Mouse (Mus musculus) heart, embryonic 16.5 days (tissue): Measurements from ENCODE around the gene Asic3. TPM values are rescaled to one million over a fixed set of nuclear protein-coding genes. Genes with fewer than 3 reads are reported as not detected.

Experiments used
- ATAC-seq: fragments of 200-750 bp; cut with Nextera tagmentation; replicated peaks from 2 replicates; pipeline ENCODE4 v1.8.0; 2017; ENCODE audit warnings: moderate number of reproducible peaks; ENCODE audit not compliant: insufficient read depth, low FRiP score; ENCODE audit errors: extremely low read depth
- H3K27ac ChIP-seq: fragments of 300-500 bp; sonication (generic); 2 replicates; pipeline ENCODE4 v1.5.1; 2014; ENCODE audit warnings: mild to moderate bottlenecking, low read length, control low read depth, moderate library complexity
- H3K27me3 ChIP-seq: fragments of 300-500 bp; sonication (generic); 2 replicates; pipeline ENCODE4 v1.6.1; 2014; ENCODE audit warnings: low read length, mixed read lengths; ENCODE audit not compliant: control insufficient read depth, insufficient read depth
- H3K36me3 ChIP-seq: fragments of 300-500 bp; sonication (generic); 2 replicates; pipeline ENCODE4 v1.6.1; 2014; ENCODE audit not compliant: control insufficient read depth, insufficient read depth
- H3K4me1 ChIP-seq: fragments of 300-500 bp; sonication (generic); 2 replicates; pipeline ENCODE4 v1.6.1; 2014; ENCODE audit warnings: low read length, mixed read lengths; ENCODE audit not compliant: control insufficient read depth, insufficient read depth
- H3K4me2 ChIP-seq: fragments of 300-500 bp; sonication (generic); 2 replicates; pipeline ENCODE4 v1.6.1; 2014; ENCODE audit warnings: low read depth, mild to moderate bottlenecking, control low read depth, low read length
- H3K4me3 ChIP-seq: fragments of 300-500 bp; sonication (generic); 2 replicates; pipeline ENCODE4 v1.5.1; 2014; ENCODE audit warnings: mild to moderate bottlenecking, control low read depth, low read length
- H3K9ac ChIP-seq: fragments of 300-500 bp; sonication (generic); 2 replicates; pipeline ENCODE4 v1.6.1; 2014; ENCODE audit warnings: low read length, control low read depth
- H3K9me3 ChIP-seq: fragments of 300-500 bp; sonication (generic); replicated peaks from 2 replicates; pipeline ENCODE4 v1.6.1; 2016; ENCODE audit warnings: low read length; ENCODE audit not compliant: control insufficient read depth
- WGBS: fragments of 180-500 bp; shearing (Covaris S2); extraction: QIAGEN DNeasy Blood & Tissue Kit; methylation state at CpG from one replicate; pipeline ENCODE4 v1.1.7; 2014; 5-methylcytosine and 5-hydroxymethylcytosine counted together
- polyA plus RNA-seq: library from polyadenylated mRNA; unstranded; fragments of >200 nt; fragmentation: Nextera tagmentation; extraction: Ambion mirVana; gene quantifications from 2 replicates; pipeline ENCODE4 v1.2.1, GENCODE M21; 2015

Asic3 gene
- polyA plus RNA-seq, 1 experiment from 2014 or later = 0.14 TPM

DNA sequence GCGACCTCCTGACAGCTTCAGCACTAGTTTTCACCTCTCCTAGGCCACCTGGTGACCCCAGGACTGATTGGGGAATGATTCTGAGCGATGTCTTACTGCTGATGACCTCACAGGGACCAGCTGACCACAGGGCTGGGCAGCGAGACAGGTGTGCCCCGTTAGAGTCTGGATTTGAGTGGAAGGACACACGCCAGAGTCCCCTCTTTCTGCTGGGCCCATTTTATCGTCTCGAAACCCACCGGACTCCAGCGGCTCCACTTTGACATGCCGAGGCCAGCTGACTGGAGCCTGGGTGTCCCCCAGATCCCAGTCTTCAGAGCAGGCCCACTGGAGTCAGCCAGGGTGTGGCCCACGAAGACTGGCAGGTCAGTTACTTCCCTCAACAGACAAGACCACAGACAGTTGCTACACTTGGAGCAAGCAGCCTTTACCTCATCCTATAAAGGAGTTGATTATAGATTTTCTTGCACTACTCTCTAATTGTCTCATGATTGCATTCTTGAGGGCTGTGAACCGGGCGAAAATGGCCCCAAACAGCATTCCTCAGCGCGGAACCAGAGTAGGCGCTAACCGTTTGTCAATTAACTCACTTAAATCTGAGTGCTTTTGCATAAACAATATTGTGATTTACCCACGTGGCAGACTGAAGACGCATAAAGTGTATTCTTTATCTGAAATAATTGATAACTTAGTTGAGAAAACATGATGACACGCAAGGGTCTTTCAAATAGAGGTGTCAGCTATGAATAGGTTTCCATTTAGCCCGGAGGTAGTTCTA, 11.0 kb downstream of the Asic3 start:
- H3K4me3 ChIP-seq = peak overlapping the region; percentile 79
- H3K9ac ChIP-seq = peak overlapping the region; percentile 82
- H3K27me3 ChIP-seq = no peaks in the 10 kb centered on the region
- ATAC-seq = peak; percentile 1
- WGBS = 9% methylated on average over 21 of the region's 21 CpGs
- peaks cover 33% of the 10 kb centered on the region for H3K4me1 ChIP-seq
- peaks cover 7% of the 10 kb centered on the region for H3K36me3 ChIP-seq
- H3K4me2 ChIP-seq = peak overlapping the region; percentile 92
- H3K27ac ChIP-seq = peak overlapping the region; percentile 97
- no peaks in the 10 kb centered on the region for H3K9me3 ChIP-seq

DNA sequence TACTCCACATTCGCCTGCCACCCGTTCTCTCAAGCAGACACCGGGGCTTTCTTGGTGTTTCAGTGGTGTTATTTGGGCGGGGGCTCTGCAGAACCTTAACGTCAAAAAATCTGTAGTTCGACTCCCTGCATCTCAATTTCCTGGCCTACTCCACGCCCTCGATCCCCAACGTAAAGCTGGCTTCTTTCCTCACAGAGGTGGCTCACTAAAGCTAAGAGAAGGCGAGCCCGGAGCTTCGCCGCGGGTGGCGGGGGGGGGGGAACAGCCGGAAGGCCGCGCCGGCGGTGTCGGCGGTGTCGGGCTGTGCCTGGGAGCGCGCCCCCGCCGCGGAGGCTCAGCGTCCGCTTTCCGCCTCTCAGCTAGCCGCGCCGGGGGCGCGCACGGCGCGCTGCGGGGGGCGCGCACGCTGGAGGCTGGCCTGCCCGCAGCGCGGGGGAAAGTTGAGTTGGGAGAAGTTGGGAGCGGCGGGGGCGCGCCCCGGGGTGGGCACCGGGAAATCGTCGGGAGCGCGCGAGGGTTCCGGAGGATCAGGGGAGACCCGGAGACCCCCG, 11.7 kb downstream of the Asic3 start:
- H3K4me1 ChIP-seq = peaks cover 33% of the 10 kb centered on the region
- no peaks in the 10 kb centered on the region for H3K27me3 ChIP-seq
- H3K4me3 ChIP-seq = peak overlapping the region; percentile 79
- H3K27ac ChIP-seq = peak overlapping the region; percentile 97
- peak overlapping the region; percentile 82 for H3K9ac ChIP-seq
- peaks cover 9% of the 10 kb centered on the region; the same call in 1 of the 2 replicates for H3K36me3 ChIP-seq
- H3K4me2 ChIP-seq = peak overlapping the region; percentile 92
- no peaks in the 10 kb centered on the region for H3K9me3 ChIP-seq
- 1% methylated on average over 59 of the region's 60 CpGs for WGBS
- ATAC-seq = peak; percentile 34

DNA sequence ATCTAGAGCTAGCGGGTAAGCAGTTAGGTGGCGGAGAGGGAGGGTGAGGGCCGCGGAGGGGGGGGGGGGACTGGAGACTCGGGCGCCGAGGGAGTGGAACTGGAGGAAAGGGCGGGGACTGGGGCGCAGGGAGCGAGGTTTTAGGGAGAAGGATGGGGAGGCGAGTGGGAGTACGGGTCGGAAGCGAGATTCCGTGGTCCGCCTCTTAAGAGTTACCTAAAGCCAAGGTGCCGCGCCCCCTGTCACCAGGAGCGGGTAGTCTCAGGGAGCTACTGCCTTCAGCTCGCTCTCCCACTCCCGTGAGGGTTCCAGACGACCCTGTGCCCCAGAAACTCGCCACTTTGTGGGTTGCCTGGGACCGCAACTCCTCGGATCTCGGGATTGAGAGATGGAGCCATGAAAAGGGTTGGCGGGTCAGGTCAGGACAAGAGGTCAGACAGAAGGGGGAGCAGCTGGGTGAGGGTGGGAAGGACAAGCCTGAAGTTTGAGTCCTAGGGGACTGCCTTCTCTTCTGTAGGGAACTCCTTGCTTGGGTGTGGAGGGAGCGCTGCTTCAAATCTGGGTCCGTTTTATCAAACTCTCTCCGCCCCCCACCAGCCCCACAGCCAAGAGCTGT, 12.3 kb downstream of the Asic3 start:
- Histone ChIP-seq H3K4me2 (peak overlapping the region; percentile 92), H3K27me3 (no peaks in the 10 kb centered on the region), H3K27ac (peak overlapping the region; percentile 97), H3K9me3 (no peaks in the 10 kb centered on the region), H3K9ac (peak overlapping the region; percentile 82), H3K4me1 (peaks cover 33% of the 10 kb centered on the region), H3K36me3 (peaks cover 8% of the 10 kb centered on the region; the same call in 1 of the 2 replicates), H3K4me3 (peak overlapping the region; percentile 79)
- 0 out of 2 replicates have a peak, but pooled peaks have one; percentile 2 for ATAC-seq
- WGBS = under 1% methylated on average over 30 of the region's 30 CpGs

DNA sequence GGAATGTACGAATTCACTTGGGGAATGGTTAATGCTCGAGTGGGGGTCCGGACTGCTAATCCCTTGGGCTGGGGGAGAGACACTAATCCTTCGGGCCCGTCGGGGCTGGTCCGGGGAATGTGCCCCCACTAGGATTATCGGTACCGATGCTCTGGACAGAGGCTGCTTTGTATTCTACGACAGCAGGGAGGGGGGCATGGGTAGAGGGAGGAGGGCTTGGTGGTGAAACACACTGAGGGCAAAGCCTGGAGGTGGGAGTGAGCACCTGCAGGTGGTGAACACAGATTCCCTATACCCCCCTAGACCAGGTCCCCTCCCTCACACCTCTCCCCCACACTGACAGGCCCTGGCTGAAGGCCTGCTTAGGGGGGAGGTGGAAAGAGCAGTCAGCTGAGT, 12.8 kb downstream of the Asic3 start:
- Histone ChIP-seq H3K9ac (peak overlapping the region; percentile 82), H3K4me2 (peak overlapping the region; percentile 92), H3K27me3 (no peaks in the 10 kb centered on the region), H3K9me3 (no peaks in the 10 kb centered on the region), H3K36me3 (peaks cover 11% of the 10 kb centered on the region; the same call in 1 of the 2 replicates), H3K4me3 (peak overlapping the region; percentile 79), H3K4me1 (peaks cover 33% of the 10 kb centered on the region), H3K27ac (peak overlapping the region; percentile 97; the same call in 1 of the 2 replicates)
- 3% methylated on average over 10 of the region's 10 CpGs for WGBS
- 0 out of 2 replicates have a peak, but pooled peaks have one; percentile 1 for ATAC-seq

DNA sequence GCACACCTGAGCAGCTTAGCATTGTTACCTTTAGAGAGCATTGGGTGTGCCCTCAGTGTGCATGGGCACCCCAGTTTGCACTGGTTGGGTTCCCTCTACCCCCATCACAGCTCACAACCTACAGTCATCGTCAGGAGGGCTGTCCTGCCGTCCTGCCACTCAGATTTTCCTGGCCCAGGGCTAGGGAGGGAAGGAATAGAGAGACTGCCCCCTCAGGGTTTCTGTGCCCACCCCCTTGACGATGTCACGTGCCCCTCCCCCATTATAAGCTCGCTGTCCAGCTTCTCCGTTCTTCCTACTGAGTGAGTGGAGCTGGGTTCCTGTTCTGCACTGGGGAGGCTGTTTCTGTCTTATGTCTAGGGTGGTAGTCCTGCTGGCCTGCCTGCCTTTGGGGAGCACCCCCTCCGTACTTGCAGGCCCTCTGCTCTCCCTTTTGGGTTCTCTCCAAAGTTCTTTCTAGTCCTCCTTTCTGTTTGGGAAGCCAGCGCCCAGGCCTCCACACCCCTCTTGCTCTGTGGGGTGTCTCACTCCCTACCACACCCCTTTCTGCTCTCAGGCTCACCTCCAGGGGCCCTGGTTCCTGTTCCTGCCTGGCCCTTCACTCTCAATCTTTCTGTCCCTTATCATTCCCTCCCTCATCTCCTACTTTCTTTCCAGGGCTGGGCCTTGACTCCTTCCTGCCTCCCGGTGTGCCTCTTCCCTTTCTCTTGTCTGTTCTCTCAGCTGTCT, 13.5 kb downstream of the Asic3 start:
- Histone ChIP-seq H3K36me3 (peaks cover 11% of the 10 kb centered on the region; the same call in 1 of the 2 replicates), H3K4me2 (peak overlapping the region; percentile 92), H3K27me3 (no peaks in the 10 kb centered on the region), H3K4me3 (peak overlapping the region; percentile 79), H3K4me1 (peaks cover 33% of the 10 kb centered on the region), H3K9me3 (no peaks in the 10 kb centered on the region), H3K27ac (no peak overlapping the region), H3K9ac (peak overlapping the region; percentile 82)
- 18% methylated on average over 9 of the region's 9 CpGs for WGBS
- ATAC-seq = no peak

DNA sequence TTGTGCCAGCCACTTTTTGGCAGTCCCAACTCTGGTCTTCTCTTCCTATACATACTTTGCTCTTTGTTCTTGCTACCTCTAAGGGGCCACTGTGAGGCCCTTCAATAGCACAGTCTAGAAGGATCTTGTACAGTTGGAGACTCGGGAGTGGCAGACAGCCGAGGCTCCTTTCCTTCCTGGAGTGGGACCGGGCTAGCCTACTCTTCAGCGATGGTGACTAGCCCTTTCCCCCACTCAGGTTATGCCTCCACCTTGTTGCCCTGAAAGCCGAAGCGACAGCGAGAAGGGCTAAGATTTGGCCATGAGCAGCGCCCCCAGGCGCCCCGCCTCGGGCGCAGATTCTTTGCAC, 14.1 kb downstream of the Asic3 start:
- Histone ChIP-seq H3K36me3 (peaks cover 16% of the 10 kb centered on the region), H3K27me3 (no peaks in the 10 kb centered on the region), H3K4me3 (no peak overlapping the region), H3K9me3 (no peaks in the 10 kb centered on the region), H3K4me1 (peaks cover 33% of the 10 kb centered on the region), H3K9ac (peak overlapping the region; percentile 82; the same call in 1 of the 2 replicates), H3K4me2 (peak overlapping the region; percentile 92; the same call in 1 of the 2 replicates), H3K27ac (no peak overlapping the region)
- ATAC-seq = no peak
- WGBS = 45% methylated on average over 12 of the region's 12 CpGs

DNA sequence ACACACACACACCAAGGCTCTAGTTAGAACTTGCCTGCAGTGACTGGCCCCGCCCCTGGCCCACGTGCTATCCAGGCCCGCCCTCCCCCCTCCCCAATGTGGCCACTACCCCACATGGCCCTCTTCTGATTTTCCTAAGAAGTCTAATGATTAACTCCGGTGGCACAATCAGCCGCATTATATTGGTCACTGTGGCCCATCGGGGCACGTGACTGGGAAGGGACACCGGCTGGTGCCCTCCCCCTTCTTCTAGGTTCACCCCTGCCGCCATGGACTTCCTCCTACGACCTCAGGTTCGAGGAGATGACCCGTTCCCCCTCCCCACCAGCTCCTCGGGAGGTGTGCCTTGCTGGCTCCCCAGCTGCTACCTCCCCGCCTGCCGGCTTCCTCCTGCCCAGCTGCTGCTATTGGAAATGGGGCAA, 14.8 kb downstream of the Asic3 start:
- no peaks in the 10 kb centered on the region for H3K9me3 ChIP-seq
- peaks cover 20% of the 10 kb centered on the region for H3K36me3 ChIP-seq
- H3K9ac ChIP-seq = no peak overlapping the region
- H3K27me3 ChIP-seq = no peaks in the 10 kb centered on the region
- H3K4me2 ChIP-seq = no peak overlapping the region
- ATAC-seq = no peak
- H3K4me1 ChIP-seq = peaks cover 28% of the 10 kb centered on the region
- H3K4me3 ChIP-seq = no peak overlapping the region
- WGBS = 26% methylated on average over 15 of the region's 15 CpGs
- no peak overlapping the region for H3K27ac ChIP-seq

DNA sequence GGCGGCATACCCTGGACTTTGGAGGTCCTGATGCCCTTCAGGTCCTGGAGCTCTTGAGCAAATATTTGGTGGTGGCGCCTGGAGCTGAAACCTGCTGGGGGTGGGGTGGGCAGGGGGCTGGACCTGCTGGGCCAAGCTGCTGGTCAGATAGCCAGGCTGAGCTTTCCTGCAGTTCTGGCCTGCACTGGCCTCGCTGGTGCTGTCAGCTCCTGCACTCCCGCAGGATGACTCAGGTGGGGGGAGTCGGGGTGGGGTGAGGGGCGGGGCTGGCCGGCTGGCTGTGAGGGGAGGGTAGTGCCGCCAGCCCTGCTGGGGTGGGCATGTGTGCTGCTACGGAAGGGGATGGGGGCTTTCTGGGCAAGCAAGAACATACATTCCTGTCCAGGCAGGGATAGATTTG, 15.4 kb downstream of the Asic3 start:
- no peak overlapping the region for H3K27ac ChIP-seq
- H3K4me1 ChIP-seq = peaks cover 28% of the 10 kb centered on the region
- H3K4me2 ChIP-seq = no peak overlapping the region
- no peak overlapping the region for H3K9ac ChIP-seq
- 31% methylated on average over 8 of the region's 9 CpGs for WGBS
- H3K27me3 ChIP-seq = no peaks in the 10 kb centered on the region
- no peaks in the 10 kb centered on the region for H3K9me3 ChIP-seq
- no peak for ATAC-seq
- peaks cover 20% of the 10 kb centered on the region for H3K36me3 ChIP-seq
- no peak overlapping the region for H3K4me3 ChIP-seq
